Mouse (Mus musculus): Measurements from ENCODE around the gene Dcaf6. TPM values are rescaled to one million over a fixed set of nuclear protein-coding genes. Genes with fewer than 3 reads are reported as not detected.
A peak's percentile ranks its signal among the peaks of the same experiment; 100 is the strongest.

The Dcaf6 gene
- polyA plus RNA-seq, 1 experiment from 2014 or later = 15.2 TPM

- no peak overlapping the region for H3K27ac ChIP-seq (replicated peaks)
- H3K9ac ChIP-seq (replicated peaks) = peak overlapping the region; percentile 57
- no peak for ATAC-seq (replicated peaks)
- WGBS = 1% methylated on average over 9 of the region's 9 CpGs
- H3K27me3 ChIP-seq = no peaks in the 10 kb centered on the region
- no peaks in the 10 kb centered on the region for H3K9me3 ChIP-seq
- H3K36me3 ChIP-seq = no peaks in the 10 kb centered on the region
- peak overlapping the region; percentile 63 for H3K4me2 ChIP-seq (replicated peaks)
- peak overlapping the region; percentile 76 for H3K4me3 ChIP-seq
- H3K4me1 ChIP-seq = peaks cover 15% of the 10 kb centered on the region
These were observed 1.4 kb upstream of the Dcaf6 start for GRCm38 (mm10) chr1:165461681-165462080.

GRCm38 (mm10) chr1:165460801-165461377 lies 614 bp upstream of the Dcaf6 start:
- H3K4me3 ChIP-seq = peak overlapping the region; percentile 76
- WGBS = under 1% methylated on average over 41 of the region's 41 CpGs
- peak overlapping the region; percentile 63 for H3K4me2 ChIP-seq (replicated peaks)
- H3K27ac ChIP-seq (replicated peaks) = peak overlapping the region; percentile 98
- peak overlapping the region; percentile 74 for H3K9ac ChIP-seq (replicated peaks)
- no peaks in the 10 kb centered on the region for H3K9me3 ChIP-seq
- no peaks in the 10 kb centered on the region for H3K27me3 ChIP-seq
- peak; percentile 98 for ATAC-seq (replicated peaks)
- H3K36me3 ChIP-seq = no peaks in the 10 kb centered on the region
- H3K4me1 ChIP-seq = peaks cover 15% of the 10 kb centered on the region

- under 1% methylated on average over 56 of the region's 60 CpGs for WGBS
- no peak for ATAC-seq (replicated peaks)
These were observed 633 bp downstream of the Dcaf6 start for GRCm38 (mm10) chr1:165459503-165460181.

GRCm38 (mm10) chr1:165459041-165459502 lies 1.2 kb downstream of the Dcaf6 start:
- H3K4me3 ChIP-seq = peak overlapping the region; percentile 76
- no peaks in the 10 kb centered on the region for H3K9me3 ChIP-seq
- peak overlapping the region; percentile 80 for H3K4me2 ChIP-seq (replicated peaks)
- H3K9ac ChIP-seq (replicated peaks) = peak overlapping the region; percentile 74
- 20% methylated on average over 7 of the region's 7 CpGs for WGBS
- H3K27ac ChIP-seq (replicated peaks) = no peak overlapping the region
- peaks cover 15% of the 10 kb centered on the region for H3K4me1 ChIP-seq
- H3K36me3 ChIP-seq = no peaks in the 10 kb centered on the region
- H3K27me3 ChIP-seq = no peaks in the 10 kb centered on the region
- ATAC-seq (replicated peaks) = no peak

More at GRCm38 (mm10) chr1:165459503-165460181, 633 bp downstream of the Dcaf6 start:
- no peaks in the 10 kb centered on the region for H3K9me3 ChIP-seq
- peak overlapping the region; percentile 76 for H3K4me3 ChIP-seq
- H3K4me2 ChIP-seq (replicated peaks) = peak overlapping the region; percentile 80
- H3K27ac ChIP-seq (replicated peaks) = peak overlapping the region; percentile 98
- H3K9ac ChIP-seq (replicated peaks) = peak overlapping the region; percentile 74
- no peaks in the 10 kb centered on the region for H3K36me3 ChIP-seq
- peaks cover 15% of the 10 kb centered on the region for H3K4me1 ChIP-seq
- no peaks in the 10 kb centered on the region for H3K27me3 ChIP-seq

GRCm38 (mm10) chr1:165441719-165442118 lies 18.6 kb downstream of the Dcaf6 start:
- Histone ChIP-seq H3K36me3 (no peaks in the 10 kb centered on the region), H3K9ac (replicated peaks) (no peak overlapping the region), H3K4me1 (no peaks in the 10 kb centered on the region), H3K27me3 (no peaks in the 10 kb centered on the region), H3K4me3 (no peak overlapping the region), H3K4me2 (replicated peaks) (no peak overlapping the region), H3K9me3 (no peaks in the 10 kb centered on the region), H3K27ac (replicated peaks) (no peak overlapping the region)
- ATAC-seq (replicated peaks) = no peak
- 93% methylated on average over 3 of the region's 3 CpGs for WGBS

GRCm38 (mm10) chr1:165441201-165441600 lies 19.1 kb downstream of the Dcaf6 start:
- H3K27ac ChIP-seq (replicated peaks) = no peak overlapping the region
- no peak overlapping the region for H3K4me2 ChIP-seq (replicated peaks)
- no peak overlapping the region for H3K9ac ChIP-seq (replicated peaks)
- no peak overlapping the region for H3K4me3 ChIP-seq
- no peaks in the 10 kb centered on the region for H3K36me3 ChIP-seq
- H3K4me1 ChIP-seq = no peaks in the 10 kb centered on the region
- ATAC-seq (replicated peaks) = no peak
- H3K9me3 ChIP-seq = no peaks in the 10 kb centered on the region
- H3K27me3 ChIP-seq = no peaks in the 10 kb centered on the region

- Histone ChIP-seq H3K4me1 (no peaks in the 10 kb centered on the region), H3K9ac (replicated peaks) (no peak overlapping the region), H3K27me3 (no peaks in the 10 kb centered on the region), H3K36me3 (no peaks in the 10 kb centered on the region), H3K9me3 (no peaks in the 10 kb centered on the region), H3K4me3 (no peak overlapping the region), H3K4me2 (replicated peaks) (no peak overlapping the region), H3K27ac (replicated peaks) (no peak overlapping the region)
- ATAC-seq (replicated peaks) = 0 out of 2 replicates have a peak, but pooled peaks have one; percentile 4
- WGBS = 81% methylated on average over 3 of the region's 3 CpGs
These were observed 19.5 kb downstream of the Dcaf6 start for GRCm38 (mm10) chr1:165440788-165441187.

GRCm38 (mm10) chr1:165438289-165439021 lies 21.8 kb downstream of the Dcaf6 start:
- Histone ChIP-seq H3K27me3 (no peaks in the 10 kb centered on the region), H3K36me3 (peaks cover 2% of the 10 kb centered on the region; the same call in 1 of the 2 replicates), H3K4me3 (no peak overlapping the region), H3K4me2 (replicated peaks) (no peak overlapping the region), H3K4me1 (no peaks in the 10 kb centered on the region), H3K27ac (replicated peaks) (no peak overlapping the region), H3K9me3 (no peaks in the 10 kb centered on the region), H3K9ac (replicated peaks) (no peak overlapping the region)
- no peak for ATAC-seq (replicated peaks)
- whole genome bisulfite sequencing = 98% methylated on average over 1 of the region's 1 CpGs

GRCm38 (mm10) chr1:165432883-165433282 lies 27.4 kb downstream of the Dcaf6 start:
- Histone ChIP-seq H3K27me3 (no peaks in the 10 kb centered on the region), H3K36me3 (peaks cover 2% of the 10 kb centered on the region; the same call in 1 of the 2 replicates), H3K4me3 (no peak overlapping the region), H3K27ac (replicated peaks) (no peak overlapping the region), H3K9me3 (no peaks in the 10 kb centered on the region), H3K4me2 (replicated peaks) (no peak overlapping the region), H3K9ac (replicated peaks) (no peak overlapping the region), H3K4me1 (no peaks in the 10 kb centered on the region)
- WGBS = 92% methylated on average over 1 of the region's 1 CpGs
- ATAC-seq (replicated peaks) = no peak

GRCm38 (mm10) chr1:165426254-165426653 lies 34.0 kb downstream of the Dcaf6 start:
- Histone ChIP-seq H3K27me3 (no peaks in the 10 kb centered on the region), H3K9ac (replicated peaks) (no peak overlapping the region), H3K36me3 (no peaks in the 10 kb centered on the region), H3K9me3 (no peaks in the 10 kb centered on the region), H3K4me2 (replicated peaks) (no peak overlapping the region), H3K4me1 (no peaks in the 10 kb centered on the region), H3K4me3 (no peak overlapping the region), H3K27ac (replicated peaks) (no peak overlapping the region)
- no peak for ATAC-seq (replicated peaks)
- 93% methylated on average over 2 of the region's 2 CpGs for WGBS

GRCm38 (mm10) chr1:165421357-165421915 lies 38.8 kb downstream of the Dcaf6 start:
- no peak overlapping the region for H3K27ac ChIP-seq (replicated peaks)
- no peak overlapping the region for H3K4me2 ChIP-seq (replicated peaks)
- no peak for ATAC-seq (replicated peaks)
- H3K9ac ChIP-seq (replicated peaks) = no peak overlapping the region
- 81% methylated on average over 7 of the region's 7 CpGs for WGBS
- no peaks in the 10 kb centered on the region for H3K4me1 ChIP-seq
- no peaks in the 10 kb centered on the region for H3K9me3 ChIP-seq
- H3K4me3 ChIP-seq = no peak overlapping the region
- no peaks in the 10 kb centered on the region for H3K36me3 ChIP-seq
- no peaks in the 10 kb centered on the region for H3K27me3 ChIP-seq

GRCm38 (mm10) chr1:165396401-165396805 lies 63.9 kb downstream of the Dcaf6 start:
- no peaks in the 10 kb centered on the region for H3K27me3 ChIP-seq
- no peak for ATAC-seq (replicated peaks)
- no peak overlapping the region for H3K4me2 ChIP-seq (replicated peaks)
- WGBS = 85% methylated on average over 2 of the region's 2 CpGs
- H3K4me1 ChIP-seq = no peaks in the 10 kb centered on the region
- H3K9ac ChIP-seq (replicated peaks) = no peak overlapping the region
- no peaks in the 10 kb centered on the region for H3K36me3 ChIP-seq
- H3K9me3 ChIP-seq = no peaks in the 10 kb centered on the region
- no peak overlapping the region for H3K27ac ChIP-seq (replicated peaks)
- H3K4me3 ChIP-seq = no peak overlapping the region
